Comparison of ENCODE assay signal across 8 mouse cellular contexts in genomic region chr4:147847614-147848583, GRCm38 (mm10). TPM values are rescaled to one million over a fixed set of nuclear protein-coding genes. Genes with fewer than 3 reads are reported as not detected.
A peak's percentile ranks its signal among the peaks of the same experiment; 100 is the strongest.
DNase-seq lines count a peak whose midpoint lies in the region; ATAC-seq and TF ChIP-seq lines count a peak whose summit lies in the region.

TSS of gene Zfp933 (minus strand) at chr4:147848366.

- H3K9ac ChIP-seq in MEL (ENCODE audit: control insufficient read depth, low read depth, low read length, poor library complexity, severe bottlenecking) = peak within 1 kb of the TSS; percentile 86
- H3K9ac ChIP-seq in forebrain, embryonic 15.5 days (replicated peaks) = peak within 1 kb of the TSS; percentile 75
- H3K9ac ChIP-seq in liver, postnatal 0 days (replicated peaks) = peak within 1 kb of the TSS; percentile 80
- H3K9ac ChIP-seq in neural tube, embryonic 14.5 days (replicated peaks; ENCODE audit: low read depth, low read length) = peak within 1 kb of the TSS; percentile 60

- TF ChIP-seq RAD21 in MEL (IDR thresholded peaks at IDR 0.05; ENCODE audit: low read depth, low read length) = no peak

- peak; percentile 83 for ATAC-seq in cerebellum, adult (ENCODE audit: insufficient number of reproducible peaks, low FRiP score, low TSS enrichment)
- ATAC-seq in forebrain, embryonic 15.5 days (replicated peaks) = peak; percentile 90
- ATAC-seq in liver, postnatal 0 days = peak; percentile 95
- peak; percentile 90 for ATAC-seq in neural tube, embryonic 14.5 days (ENCODE audit: low read depth)

- TF ChIP-seq EP300 in MEL (IDR thresholded peaks at IDR 0.05; ENCODE audit: low read depth in 1 of 2, low read length in 2 of 2) = peak in 1 of 2 experiments; percentile 13; a peak in 2 of 4 replicates
- peak; percentile 69; the same call in 1 of the 2 replicates for TF ChIP-seq EP300 in liver, postnatal 0 days (IDR thresholded peaks at IDR 0.05; ENCODE audit: low read depth)

- peak; percentile 47 to 71; a peak in 3 of 4 replicates for TF ChIP-seq POLR2A in MEL (IDR thresholded peaks at IDR 0.05; ENCODE audit: control insufficient read depth in 1 of 2, insufficient read depth in 1 of 2, low read depth in 1 of 2, low read length in 2 of 2, poor library complexity in 1 of 2)

- peak within 1 kb of the TSS; percentile 83 for H3K27ac ChIP-seq in MEL (ENCODE audit: control insufficient read depth, low read depth, low read length)
- no peak within 1 kb of the TSS for H3K27ac ChIP-seq in forebrain, embryonic 15.5 days (replicated peaks)
- H3K27ac ChIP-seq in liver, postnatal 0 days (ENCODE audit: low read depth) = peak within 1 kb of the TSS; percentile 70
- H3K27ac ChIP-seq in neural tube, embryonic 14.5 days (ENCODE audit: low read depth, low read length) = no peak within 1 kb of the TSS

- no peaks in the 10 kb centered on the region for H3K9me3 ChIP-seq in MEL (replicated peaks; ENCODE audit: insufficient read depth, low read length)
- peaks cover 5% of the 10 kb centered on the region; the same call in 1 of the 2 replicates for H3K9me3 ChIP-seq in forebrain, embryonic 15.5 days
- peaks cover 1% of the 10 kb centered on the region; the same call in 1 of the 2 replicates for H3K9me3 ChIP-seq in liver, postnatal 0 days (ENCODE audit: low read length)
- H3K9me3 ChIP-seq in neural tube, embryonic 14.5 days (ENCODE audit: control insufficient read depth, low read length) = peaks cover 11% of the 10 kb centered on the region; the same call in 1 of the 2 replicates

- peaks cover 0 to 24% of the 10 kb centered on the region in 2 experiments; a peak in 2 of 4 replicates for H3K36me3 ChIP-seq in MEL (ENCODE audit: control insufficient read depth in 1 of 2, insufficient read depth in 2 of 2, low read length in 2 of 2)
- H3K36me3 ChIP-seq in forebrain, embryonic 15.5 days = peaks cover 18% of the 10 kb centered on the region
- peaks cover under 1% of the 10 kb centered on the region; the same call in 1 of the 2 replicates for H3K36me3 ChIP-seq in liver, postnatal 0 days (replicated peaks; ENCODE audit: insufficient read depth, low read length)
- no peaks in the 10 kb centered on the region for H3K36me3 ChIP-seq in neural tube, embryonic 14.5 days (ENCODE audit: control insufficient read depth, insufficient read depth, low read length)

- DNase-seq in MEL (ENCODE audit: low read depth, low spot score) = peak; percentile 94
- DNase-seq in heart, postnatal 25 days (ENCODE audit: low spot score) = peak; percentile 42
- peak; percentile 84 for DNase-seq in layer of hippocampus, adult 11-12 months (ENCODE audit: low spot score)
- peak; percentile 45 for DNase-seq in liver, postnatal 0 days
- peak; percentile 65 for DNase-seq in testis, postnatal 10 days (ENCODE audit: low spot score)

- no peak for TF ChIP-seq CTCF in MEL (IDR thresholded peaks at IDR 0.05 in 2 of 3, conservative IDR thresholded peaks at IDR 0.05 in 1 of 3; ENCODE audit: control insufficient read depth in 1 of 3, insufficient read depth in 1 of 3, low read depth in 2 of 3, low read length in 3 of 3, poor library complexity in 1 of 3, severe bottlenecking in 1 of 3)
- no peak for TF ChIP-seq CTCF in liver, postnatal 0 days (IDR thresholded peaks at IDR 0.05; ENCODE audit: low read depth)

- H3K4me3 ChIP-seq in MEL (ENCODE audit: control insufficient read depth in 1 of 2, insufficient read depth in 1 of 2, low read depth in 2 of 2, low read length in 2 of 2) = peak within 1 kb of the TSS; percentile 84 to 99
- peak within 1 kb of the TSS; percentile 79 for H3K4me3 ChIP-seq in forebrain, embryonic 15.5 days
- H3K4me3 ChIP-seq in liver, postnatal 0 days (ENCODE audit: low read depth, low read length) = peak within 1 kb of the TSS; percentile 94
- H3K4me3 ChIP-seq in neural tube, embryonic 14.5 days (ENCODE audit: low read depth, low read length) = peak within 1 kb of the TSS; percentile 68

- intact Hi-C loops in heart, postnatal 25 days (cut with DNase I) = loop anchor here (2.0 kb wide), 2 partner anchors 19 to 57 kb away; partner anchors contain the start of gene Mfn2

- 2% methylated on average over 23 of the region's 23 CpGs for WGBS in forebrain, embryonic 15.5 days
- 3% methylated on average over 23 of the region's 23 CpGs for WGBS in liver, postnatal 0 days (ENCODE audit: insufficient replicate concordance)
- whole genome bisulfite sequencing in neural tube, embryonic 14.5 days = 3% methylated on average over 23 of the region's 23 CpGs

- H3K4me1 ChIP-seq in MEL (ENCODE audit: control insufficient read depth in 1 of 2, insufficient read depth in 2 of 2, low read length in 2 of 2) = peaks cover 0 to 24% of the 10 kb centered on the region in 2 experiments; a peak in 3 of 4 replicates
- H3K4me1 ChIP-seq in forebrain, embryonic 15.5 days = peaks cover 12% of the 10 kb centered on the region
- peaks cover 14% of the 10 kb centered on the region for H3K4me1 ChIP-seq in liver, postnatal 0 days (ENCODE audit: insufficient read depth)
- H3K4me1 ChIP-seq in neural tube, embryonic 14.5 days (ENCODE audit: control insufficient read depth, insufficient read depth, low read length) = peaks cover 5% of the 10 kb centered on the region

- H3K4me2 ChIP-seq in forebrain, embryonic 15.5 days (replicated peaks) = peak within 1 kb of the TSS; percentile 72
- H3K4me2 ChIP-seq in liver, postnatal 0 days (ENCODE audit: low read depth, low read length) = peak within 1 kb of the TSS; percentile 86
- H3K4me2 ChIP-seq in neural tube, embryonic 14.5 days (ENCODE audit: low read depth, low read length) = peak within 1 kb of the TSS; percentile 76

- H3K27me3 ChIP-seq in MEL (ENCODE audit: control insufficient read depth in 1 of 2, insufficient read depth in 2 of 2, low read length in 2 of 2) = no peaks in the 10 kb centered on the region
- no peaks in the 10 kb centered on the region for H3K27me3 ChIP-seq in forebrain, embryonic 15.5 days
- H3K27me3 ChIP-seq in liver, postnatal 0 days (ENCODE audit: insufficient read depth, low read length) = no peaks in the 10 kb centered on the region
- H3K27me3 ChIP-seq in neural tube, embryonic 14.5 days (ENCODE audit: control insufficient read depth, insufficient read depth, low read length) = no peaks in the 10 kb centered on the region

- peaks cover 8% of the 10 kb centered on the region for H3K79me2 ChIP-seq in MEL (ENCODE audit: control insufficient read depth, insufficient read depth, low read length, poor library complexity)

TF ChIP-seq in MEL, 35 proteins besides CTCF, POLR2A, EP300 and RAD21 (continues in another document):
- peak; percentile 87; the same call in 1 of the 2 replicates for TF ChIP-seq TBP (IDR thresholded peaks at IDR 0.05; ENCODE audit: low read depth, low read length)
- TF ChIP-seq NELFE (IDR thresholded peaks at IDR 0.05; ENCODE audit: low read depth, low read length) = peak; percentile 60
- TF ChIP-seq UBTF (IDR thresholded peaks at IDR 0.05; ENCODE audit: borderline replicate concordance, insufficient read depth, low read depth, low read length) = no peak
- TF ChIP-seq ZNF384 (IDR thresholded peaks at IDR 0.05; ENCODE audit: low read depth, low read length) = no peak
- TF ChIP-seq ETS1 (IDR thresholded peaks at IDR 0.05; ENCODE audit: low read depth, low read length) = peak; percentile 50; the same call in 1 of the 2 replicates
- peak; percentile 97 for TF ChIP-seq MXI1 (IDR thresholded peaks at IDR 0.05; ENCODE audit: low read depth, low read length)
- TF ChIP-seq POLR2AphosphoS5 (IDR thresholded peaks at IDR 0.05; ENCODE audit: borderline replicate concordance, low read depth, low read length) = no peak
- TF ChIP-seq ZMIZ1 (IDR thresholded peaks at IDR 0.05; ENCODE audit: low read depth, low read length) = 0 out of 2 replicates have a peak, but pooled peaks have one; percentile 53
- peak; percentile 98 for TF ChIP-seq ELF1 (IDR thresholded peaks at IDR 0.05; ENCODE audit: low read depth, low read length)
- TF ChIP-seq ZKSCAN1 (IDR thresholded peaks at IDR 0.05; ENCODE audit: low read depth, low read length) = no peak
- peak; percentile 99 for TF ChIP-seq HCFC1 (IDR thresholded peaks at IDR 0.05; ENCODE audit: low read depth, low read length)
- 0 out of 2 replicates have a peak, but pooled peaks have one; percentile 32 for TF ChIP-seq RCOR1 (IDR thresholded peaks at IDR 0.05; ENCODE audit: low read depth, low read length)
- peak; percentile 97 for TF ChIP-seq USF1 (IDR thresholded peaks at IDR 0.05; ENCODE audit: low read depth, low read length)
- TF ChIP-seq GATA1 (IDR thresholded peaks at IDR 0.05; ENCODE audit: low read depth, low read length) = no peak
- no peak for TF ChIP-seq JUND (IDR thresholded peaks at IDR 0.05; ENCODE audit: low read depth, low read length)
- TF ChIP-seq TCF12 (IDR thresholded peaks at IDR 0.05; ENCODE audit: low read depth, low read length) = peak; percentile 61
- TF ChIP-seq MEF2A (IDR thresholded peaks at IDR 0.05; ENCODE audit: extremely low read depth, insufficient replicate concordance, low read depth, low read length, poor library complexity, severe bottlenecking) = no peak
- TF ChIP-seq CHD2 (IDR thresholded peaks at IDR 0.05; ENCODE audit: low read length) = peak; percentile 42; the same call in 1 of the 2 replicates
- no peak for TF ChIP-seq ZC3H11A (IDR thresholded peaks at IDR 0.05; ENCODE audit: low read depth, low read length)
- TF ChIP-seq KAT2A (conservative IDR thresholded peaks at IDR 0.05; ENCODE audit: low read depth, low read length) = peak; percentile 99
- TF ChIP-seq SIN3A (IDR thresholded peaks at IDR 0.05; ENCODE audit: low read length) = peak; percentile 99
- TF ChIP-seq MYC (IDR thresholded peaks at IDR 0.05; ENCODE audit: low read depth, low read length) = peak; percentile 98
- no peak for TF ChIP-seq MAFK (IDR thresholded peaks at IDR 0.05; ENCODE audit: borderline replicate concordance, low read depth, low read length)
- TF ChIP-seq SMC3 (IDR thresholded peaks at IDR 0.05; ENCODE audit: low read depth, low read length) = no peak
- peak; percentile 96 for TF ChIP-seq MAX (IDR thresholded peaks at IDR 0.05; ENCODE audit: low read length)
- TF ChIP-seq NRF1 (IDR thresholded peaks at IDR 0.05; ENCODE audit: insufficient read depth, low read depth, low read length, poor library complexity, severe bottlenecking) = no peak
- TF ChIP-seq BHLHE40 (IDR thresholded peaks at IDR 0.05; ENCODE audit: borderline replicate concordance, low read depth, low read length) = peak; percentile 96

RNA-seq across cellular contexts. Expression of gene Zfp933, which starts in this region (rescaled TPM):
- 3.3 and 4.7 TPM in 2 replicates for total RNA-seq in MEL (2012; rRNA removed)
- polyA plus RNA-seq in MEL (2012; ENCODE audit: insufficient read depth in 1 of 2, insufficient read length in 2 of 2, low read depth in 1 of 2, low replicate concordance in 2 of 2, missing spikeins in 1 of 2) = 100 to 1,000 TPM in 1 of 2 experiments, 1 to 10 TPM in 1; 4.0 to 353 TPM
- polyA plus RNA-seq in forebrain, embryonic 15.5 days (2015; fragmentation: Nextera tagmentation; extraction: Ambion mirVana) = 8.3 and 10.7 TPM in 2 replicates
- total RNA-seq in heart, postnatal 25 days (2021) = 10 to 100 TPM; 11.4 to 11.8 TPM
- polyA plus RNA-seq in liver, postnatal 0 days (2015; fragmentation: Nextera tagmentation; extraction: Ambion mirVana) = 1.6 and 1.7 TPM in 2 replicates
- polyA plus RNA-seq in neural tube, embryonic 14.5 days (2014; fragmentation: Nextera tagmentation; extraction: Ambion mirVana) = 6.6 and 9.6 TPM in 2 replicates

Comparison
In these comparisons a context has a peak if more than half of its experiments do, and no peak if none do; other contexts are left out.
1. DNase-seq: peak in every context shown above with its lines; median percentile 94 in MEL; 84 in layer of hippocampus, adult 11-12 months; 65 in testis, postnatal 10 days; 45 in liver, postnatal 0 days; 42 in heart, postnatal 25 days.
2. H3K27ac ChIP-seq: peak in MEL (single experiment) and liver, postnatal 0 days (single experiment); none in forebrain, embryonic 15.5 days (single experiment) and neural tube, embryonic 14.5 days (single experiment).
3. Peak in every context shown above with its lines, with median percentiles within 50 percentile points of each other: H3K4me3 ChIP-seq, H3K9ac ChIP-seq, ATAC-seq and H3K4me2 ChIP-seq.